Mouse (Mus musculus): ENCODE measurements at regions not wholly inside any gene's neighbourhood (a gene's known extent, or its start where the extent isn't known, plus 50 kb on each side); places are given as distances from the start of the nearest gene placed in this dataset.

GRCm38 (mm10) chr12:39731177-39731576 is 306.6 kb downstream of the Arl4a start:
- no peak for DNase-seq (ENCODE audit: inconsistent ontology term)

GRCm38 (mm10) chr12:39729255-39729654 is 308.6 kb downstream of the Arl4a start:
- peak; percentile 76 for DNase-seq (ENCODE audit: inconsistent ontology term)

- peak; percentile 66 for DNase-seq (ENCODE audit: inconsistent ontology term)
Measured at GRCm38 (mm10) chr12:39724172-39724571, 313.7 kb downstream of the Arl4a start.

GRCm38 (mm10) chr12:39715120-39715519 is 322.7 kb downstream of the Arl4a start:
- no peak for DNase-seq (ENCODE audit: inconsistent ontology term)

DNA sequence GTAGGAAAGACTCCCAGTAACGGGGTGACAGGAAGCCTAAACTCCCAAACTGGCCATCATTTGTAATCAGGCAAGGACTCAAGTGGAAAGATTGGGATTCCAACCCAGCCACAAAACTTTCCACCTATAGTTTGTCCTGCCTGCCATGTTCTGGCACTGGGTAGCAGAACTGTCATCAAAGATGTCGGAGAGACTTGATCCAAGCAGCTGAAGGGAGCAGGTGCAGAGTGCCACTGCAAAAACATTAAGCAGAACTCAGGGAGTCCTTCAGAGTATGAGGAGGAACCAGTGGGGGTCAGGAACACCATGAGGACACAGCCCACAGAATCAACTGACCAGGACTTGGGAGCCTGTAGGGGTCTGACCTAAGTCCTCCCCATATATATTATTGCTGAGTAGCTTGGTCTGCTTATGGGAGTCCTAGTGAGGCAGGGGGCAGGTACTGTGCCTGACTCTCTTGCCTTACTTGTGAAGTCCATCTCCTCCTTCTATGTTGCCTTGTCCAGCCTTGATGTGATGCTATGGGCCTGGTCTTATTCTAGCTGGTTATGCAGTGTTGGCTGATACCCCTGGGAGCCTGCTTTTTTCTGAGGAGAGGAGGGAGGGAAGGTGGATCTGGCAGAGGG is 323.5 kb downstream of the Arl4a start:
- no peak for DNase-seq (ENCODE audit: inconsistent ontology term)

DNA sequence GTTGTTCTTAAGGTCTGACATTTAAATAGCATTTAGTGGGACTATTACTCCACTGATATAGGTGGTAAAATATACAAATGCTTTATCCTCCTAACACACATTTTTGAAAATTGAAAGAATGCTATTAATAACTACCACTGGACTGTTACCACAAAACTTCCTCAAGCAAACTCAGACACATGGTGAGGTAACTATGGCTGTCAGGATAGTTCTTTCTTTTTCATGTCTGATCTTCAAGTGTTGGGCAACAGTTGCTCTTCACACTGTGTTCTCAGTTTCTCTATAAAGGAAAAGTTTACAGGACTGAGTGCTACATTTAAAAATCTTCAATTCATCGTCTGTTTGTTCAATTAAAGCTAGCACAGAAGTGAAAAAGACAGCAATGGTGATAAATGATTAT is 326.0 kb downstream of the Arl4a start:
- no peak for DNase-seq (ENCODE audit: inconsistent ontology term)

GRCm38 (mm10) chr12:39709850-39710249 is 328.0 kb downstream of the Arl4a start:
- DNase-seq (ENCODE audit: inconsistent ontology term) = no peak

DNA sequence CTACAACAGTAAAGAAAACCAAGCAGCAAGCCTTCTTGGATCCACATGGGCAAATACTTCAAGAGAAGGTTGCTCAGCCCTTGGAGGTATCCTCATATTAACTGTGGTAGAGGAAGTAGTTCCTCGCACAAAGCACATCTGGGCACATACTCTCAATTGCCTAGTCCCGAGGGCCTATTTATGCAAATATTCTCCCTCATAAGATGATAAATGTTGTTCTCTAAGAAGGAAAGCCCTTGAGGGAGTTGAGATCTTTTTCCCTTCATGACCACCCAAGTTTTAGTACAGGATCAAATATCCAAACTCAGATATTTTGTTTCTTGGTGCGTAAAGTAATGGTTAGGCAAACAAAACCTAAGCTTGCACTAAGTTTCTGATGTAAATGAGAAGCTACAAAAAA is 340.6 kb downstream of the Arl4a start:
- DNase-seq (ENCODE audit: inconsistent ontology term) = no peak

GRCm38 (mm10) chr12:39695322-39695721 is 342.5 kb downstream of the Arl4a start:
- DNase-seq (ENCODE audit: inconsistent ontology term) = no peak

DNA sequence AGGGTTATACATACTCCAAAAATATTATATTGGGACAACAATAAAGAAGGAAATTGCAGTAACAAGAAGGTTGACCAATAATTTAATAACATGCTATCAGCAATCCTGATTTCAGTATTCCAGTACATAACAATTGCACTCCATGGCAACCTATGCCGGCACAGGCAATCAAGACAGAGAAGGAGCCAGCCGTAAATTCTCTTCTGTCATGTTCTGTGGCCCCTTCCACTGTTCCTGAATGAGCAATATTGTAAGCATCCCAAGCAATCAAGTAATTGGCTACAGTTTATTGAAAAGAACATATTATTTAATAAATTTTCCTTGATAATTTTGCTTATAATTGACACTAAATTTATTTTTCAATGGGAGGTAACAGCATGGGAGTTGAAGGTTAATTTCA is 345.8 kb downstream of the Arl4a start:
- DNase-seq (ENCODE audit: inconsistent ontology term) = no peak

DNA sequence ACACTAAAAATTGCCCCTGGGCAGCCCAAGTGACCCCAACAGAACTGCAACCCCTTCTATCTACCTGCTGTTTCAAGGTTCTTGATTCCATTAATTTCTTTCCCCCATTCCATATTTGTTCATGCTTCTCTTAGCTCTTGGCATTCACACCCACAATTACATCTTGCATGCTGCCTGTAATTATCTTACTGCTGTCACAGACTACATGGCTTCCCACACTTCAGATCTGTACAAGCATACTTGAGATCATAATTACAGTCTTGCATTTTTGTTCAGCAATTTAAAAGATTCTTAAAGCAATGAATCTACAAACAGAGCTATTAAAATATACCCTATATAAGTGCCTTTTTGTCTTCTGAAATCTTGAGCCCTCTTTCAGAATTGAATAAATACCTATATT is 352.4 kb downstream of the Arl4a start:
- DNase-seq (ENCODE audit: inconsistent ontology term) = no peak

GRCm38 (mm10) chr12:39682121-39682520 is 355.7 kb downstream of the Arl4a start:
- DNase-seq (ENCODE audit: inconsistent ontology term) = no peak

GRCm38 (mm10) chr12:39675608-39676007 is 362.2 kb downstream of the Arl4a start:
- no peak for DNase-seq (ENCODE audit: inconsistent ontology term)

DNA sequence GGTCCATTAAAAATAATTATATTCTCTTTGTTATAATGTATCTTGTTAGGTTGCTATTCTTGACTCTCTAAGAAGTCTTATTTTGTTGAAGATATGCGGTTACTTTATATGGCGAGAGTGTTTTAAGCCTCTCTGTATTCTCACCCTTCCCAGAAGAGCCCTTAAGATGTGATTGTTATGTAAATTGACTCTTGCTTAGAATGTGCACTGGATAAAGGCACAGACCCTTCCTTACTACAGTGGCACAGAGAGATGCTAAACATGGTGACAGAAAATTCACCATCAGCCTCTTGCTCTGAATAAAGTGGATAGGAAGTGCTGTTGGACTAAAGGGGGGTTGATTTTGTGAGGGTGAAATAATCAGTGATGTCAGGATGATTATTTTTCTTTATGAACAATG is 370.1 kb downstream of the Arl4a start:
- DNase-seq (ENCODE audit: inconsistent ontology term) = no peak

DNA sequence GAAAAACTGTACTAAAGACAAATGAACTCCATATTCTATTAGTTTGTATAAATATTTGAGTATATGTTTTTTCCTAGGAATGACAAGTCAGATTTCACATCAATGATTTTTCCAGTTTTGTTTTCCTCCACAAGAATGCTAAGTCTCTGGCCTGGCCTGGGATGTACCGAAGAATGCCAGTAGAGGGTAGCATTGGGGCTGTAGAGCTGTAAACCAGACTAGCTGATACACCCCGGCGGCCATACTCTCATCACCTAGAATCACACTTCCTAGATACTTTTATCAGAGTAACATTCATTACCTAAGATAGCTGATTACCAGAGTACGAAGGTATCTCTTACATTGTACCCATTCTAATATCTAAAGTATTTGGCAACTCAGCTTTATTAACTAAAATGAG is 372.4 kb downstream of the Arl4a start:
- DNase-seq (ENCODE audit: inconsistent ontology term) = peak; percentile 58

DNA sequence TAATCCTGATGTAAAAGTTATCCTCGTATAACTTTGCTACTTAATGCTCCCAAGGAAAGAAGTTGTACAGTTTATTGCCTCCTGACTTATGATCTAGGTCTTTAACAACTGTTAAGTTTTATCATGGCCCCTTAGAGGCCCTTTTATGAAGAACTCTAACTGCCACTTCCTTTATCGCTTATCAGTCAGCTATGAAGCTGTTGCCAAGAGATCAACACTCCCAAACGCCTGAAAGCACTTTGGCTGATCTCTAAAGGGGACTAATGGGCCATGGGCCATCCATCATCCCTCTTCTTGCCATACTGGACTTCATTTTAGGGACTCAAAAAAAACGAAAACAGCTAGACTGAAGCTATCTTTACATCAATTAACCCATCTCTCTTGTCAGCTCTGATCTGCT is 377.4 kb downstream of the Arl4a start:
- DNase-seq (ENCODE audit: inconsistent ontology term) = no peak

DNA sequence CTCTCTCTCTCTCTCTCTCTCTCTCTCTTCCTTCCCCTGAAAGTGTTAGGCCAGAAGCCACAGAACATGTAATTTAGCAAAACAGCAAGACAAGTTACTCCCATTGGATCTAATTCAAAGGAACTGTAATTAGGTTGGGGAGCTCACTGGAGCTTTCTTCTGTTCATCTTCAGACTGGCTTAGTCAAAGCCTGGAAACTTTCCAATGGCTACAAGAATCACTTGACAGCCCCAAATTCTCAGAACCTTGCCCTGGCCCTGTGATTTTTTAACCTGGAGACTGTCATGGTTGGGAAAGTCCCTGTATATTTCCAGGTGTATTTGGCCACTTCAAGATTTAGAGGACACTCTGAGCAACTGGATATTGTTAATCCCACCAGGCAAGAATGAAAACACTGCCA is 381.2 kb downstream of the Arl4a start:
- no peak for DNase-seq (ENCODE audit: inconsistent ontology term)

DNA sequence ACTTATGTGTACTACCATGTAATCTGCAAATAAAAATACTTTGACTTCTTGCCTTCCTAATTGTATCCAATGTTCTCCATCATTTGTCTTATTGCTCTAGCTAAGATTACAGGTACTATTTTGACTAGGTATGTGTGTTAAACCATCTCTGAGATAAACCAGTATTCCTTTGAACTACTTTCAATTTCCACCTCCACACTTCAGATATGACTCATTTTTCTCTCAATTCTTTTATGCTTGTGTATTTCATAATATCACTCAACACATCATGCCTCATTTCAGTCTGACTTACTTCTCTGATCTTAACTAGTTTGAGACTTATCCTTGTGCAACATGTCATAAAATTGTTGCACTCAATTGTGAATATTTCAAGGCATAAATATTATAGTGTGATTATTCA is 388.9 kb downstream of the Arl4a start:
- DNase-seq (ENCODE audit: inconsistent ontology term) = no peak

DNA sequence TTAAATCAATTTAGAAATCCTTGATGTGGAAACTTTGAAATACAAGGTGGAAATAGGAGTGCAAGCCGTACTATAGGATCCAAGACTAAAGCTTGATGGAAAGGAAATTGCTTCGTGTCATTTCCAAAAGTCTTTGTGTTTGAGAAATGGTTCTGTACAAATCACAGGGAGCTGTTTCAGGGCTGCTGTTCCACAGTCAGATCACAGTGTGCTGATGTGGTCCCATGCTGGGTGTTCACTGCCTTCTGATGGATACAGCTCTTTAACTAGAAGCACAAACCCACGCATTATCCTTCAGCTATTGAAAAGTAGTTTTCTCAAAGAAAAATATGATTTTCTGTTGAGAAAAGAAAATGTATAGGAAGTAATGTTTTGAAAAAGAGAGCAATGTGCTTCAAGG is 391.3 kb downstream of the Arl4a start:
- DNase-seq (ENCODE audit: inconsistent ontology term) = no peak

GRCm38 (mm10) chr12:39645581-39645980 is 392.2 kb downstream of the Arl4a start:
- DNase-seq (ENCODE audit: inconsistent ontology term) = no peak

- DNase-seq (ENCODE audit: inconsistent ontology term) = no peak
Measured at GRCm38 (mm10) chr12:39639246-39639645, 398.6 kb downstream of the Arl4a start.

DNA sequence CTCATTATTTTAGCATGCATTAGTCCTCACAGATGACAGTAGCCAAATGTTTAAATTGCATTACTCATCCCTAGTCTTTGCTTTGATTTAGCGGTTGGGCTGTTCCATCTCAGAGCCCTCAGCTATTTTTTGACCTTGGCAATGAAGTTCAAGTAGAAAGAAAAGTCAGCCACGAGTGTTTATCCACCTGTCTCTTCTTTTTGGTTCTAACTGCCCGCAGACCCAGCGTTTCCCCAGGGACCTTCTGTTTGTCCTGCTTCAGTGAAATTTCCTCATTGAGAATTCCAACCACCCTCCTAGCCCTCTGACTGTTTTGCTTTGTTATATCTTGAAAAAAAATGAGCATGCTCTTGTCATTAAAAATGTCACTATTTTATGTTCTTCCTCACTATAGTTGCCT is 403.5 kb downstream of the Arl4a start:
- no peak for DNase-seq (ENCODE audit: inconsistent ontology term)

DNA sequence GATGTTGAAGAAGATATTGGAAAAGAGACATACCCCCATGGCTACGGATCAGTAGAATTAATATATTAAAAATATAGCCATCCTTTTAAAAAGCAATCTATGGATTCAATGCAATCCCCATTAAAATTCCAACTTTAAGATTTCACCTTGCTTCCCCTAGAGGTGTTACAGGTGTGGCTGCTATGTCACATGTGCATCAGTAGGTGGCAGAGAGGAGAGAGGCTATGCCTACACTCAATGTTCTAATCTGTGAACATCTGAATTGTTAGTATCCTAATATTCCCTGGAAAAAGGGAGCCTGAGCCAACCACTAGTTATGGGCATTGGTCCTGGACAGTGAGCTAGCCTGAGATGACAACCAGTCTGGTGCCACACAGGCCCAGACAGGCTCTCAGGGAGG is 416.6 kb downstream of the Arl4a start:
- no peak for DNase-seq (ENCODE audit: inconsistent ontology term)

DNA sequence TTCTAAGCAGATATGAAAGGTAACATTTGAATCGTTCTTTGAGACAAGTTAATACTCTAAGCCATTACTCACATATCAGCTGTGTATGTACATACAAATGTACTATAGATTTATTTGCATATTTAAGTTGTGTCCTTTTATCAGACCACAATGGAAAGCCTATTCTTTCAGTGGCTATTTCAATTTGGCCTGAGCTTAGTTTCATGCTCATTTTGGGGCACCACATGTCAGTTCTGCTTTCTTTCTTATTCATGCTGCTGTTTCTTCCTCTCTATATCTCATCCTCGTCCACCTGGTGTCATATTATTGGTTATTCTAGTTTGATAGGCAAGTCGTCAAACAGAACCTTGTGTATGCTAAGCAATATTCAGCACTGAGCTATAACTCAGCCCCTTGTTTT is 432.5 kb downstream of the Arl4a start:
- DNase-seq (ENCODE audit: inconsistent ontology term) = no peak

All from Muller cell, postnatal 12 days (primary cell).